Mouse (Mus musculus): Measurements from ENCODE around the gene C9. TPM values are rescaled to one million over a fixed set of nuclear protein-coding genes. Genes with fewer than 3 reads are reported as not detected.
A peak's percentile ranks its signal among the peaks of the same experiment; 100 is the strongest.

The C9 gene
- polyA plus RNA-seq, 1 experiment from 2014 or later = not detected

DNA sequence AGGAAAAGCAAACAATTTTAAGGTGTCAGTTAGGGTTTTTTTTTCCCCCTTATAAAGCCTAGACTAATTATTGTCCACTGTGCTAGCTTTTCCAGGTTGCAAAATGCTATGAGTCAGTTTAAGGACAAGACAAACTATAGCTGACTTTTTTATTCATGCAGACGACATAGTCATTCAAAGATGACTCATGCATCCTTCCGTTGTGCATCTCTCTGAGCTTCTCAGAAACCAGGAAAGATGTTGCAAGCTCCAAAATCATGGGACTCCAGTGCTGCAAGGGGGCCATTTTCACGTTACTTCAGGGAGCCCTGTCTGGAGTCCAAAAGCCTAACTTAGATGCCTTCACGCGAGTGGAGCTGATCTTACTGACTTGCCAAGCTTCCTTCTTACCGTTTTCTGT, 33.8 kb upstream of the C9 start:
- no peak overlapping the region for H3K9ac ChIP-seq (ENCODE audit: low read length)
- H3K36me3 ChIP-seq (ENCODE audit: control insufficient read depth, insufficient read depth, low read length) = no peaks in the 10 kb centered on the region
- ATAC-seq (ENCODE audit: insufficient number of reproducible peaks, low FRiP score, low TSS enrichment, low read depth) (no peak), DNase-seq (ENCODE audit: low spot score) (no peak)
- H3K4me2 ChIP-seq (ENCODE audit: low read depth, severe bottlenecking) = no peak overlapping the region
- H3K9me3 ChIP-seq (ENCODE audit: control insufficient read depth, low read length) = no peaks in the 10 kb centered on the region
- 84% methylated on average over 6 of the region's 6 CpGs for WGBS
- no peak overlapping the region for H3K4me3 ChIP-seq (ENCODE audit: low read depth, low read length)
- no peaks in the 10 kb centered on the region for H3K27me3 ChIP-seq (ENCODE audit: control insufficient read depth, insufficient read depth, low read length)
- no peaks in the 10 kb centered on the region for H3K4me1 ChIP-seq (ENCODE audit: control insufficient read depth, insufficient read depth, low read length)
- no peak overlapping the region for H3K27ac ChIP-seq (replicated peaks; ENCODE audit: low read depth, low read length)

DNA sequence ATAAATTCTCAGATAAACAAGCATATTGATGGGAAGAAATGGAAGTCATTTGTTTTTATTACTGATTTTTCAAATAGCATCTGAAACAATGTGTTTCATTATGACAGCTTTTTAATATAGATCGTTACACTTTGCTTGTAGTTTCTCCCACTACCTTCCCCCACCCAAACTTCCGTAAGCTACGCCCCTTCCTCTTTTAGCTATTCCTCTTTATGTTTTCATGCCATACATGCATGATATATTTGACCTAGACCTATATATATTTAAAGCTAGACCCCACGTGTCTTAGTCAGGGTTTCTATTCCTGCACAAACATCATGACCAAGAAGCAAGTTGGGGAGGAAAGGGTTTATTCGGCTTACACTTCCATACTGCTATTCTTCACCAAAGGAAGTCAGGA, 29.8 kb upstream of the C9 start:
- no peak overlapping the region for H3K4me3 ChIP-seq (ENCODE audit: low read depth, low read length)

GRCm38 (mm10) chr15:6431777-6432176, 13.3 kb upstream of the C9 start:
- Histone ChIP-seq H3K4me2 (ENCODE audit: low read depth, severe bottlenecking) (no peak overlapping the region), H3K9me3 (ENCODE audit: control insufficient read depth, low read length) (no peaks in the 10 kb centered on the region), H3K27ac (replicated peaks; ENCODE audit: low read depth, low read length) (no peak overlapping the region), H3K9ac (ENCODE audit: low read length) (no peak overlapping the region), H3K4me1 (ENCODE audit: control insufficient read depth, insufficient read depth, low read length) (no peaks in the 10 kb centered on the region), H3K27me3 (ENCODE audit: control insufficient read depth, insufficient read depth, low read length) (no peaks in the 10 kb centered on the region), H3K4me3 (ENCODE audit: low read depth, low read length) (no peak overlapping the region), H3K36me3 (ENCODE audit: control insufficient read depth, insufficient read depth, low read length) (no peaks in the 10 kb centered on the region)
- ATAC-seq (ENCODE audit: insufficient number of reproducible peaks, low FRiP score, low TSS enrichment, low read depth) (no peak), DNase-seq (ENCODE audit: low spot score) (no peak)
- 86% methylated on average over 7 of the region's 7 CpGs for whole genome bisulfite sequencing

More for the DNA sequence above, 29.8 kb upstream of the C9 start:
- Histone ChIP-seq H3K27me3 (ENCODE audit: control insufficient read depth, insufficient read depth, low read length) (no peaks in the 10 kb centered on the region), H3K9me3 (ENCODE audit: control insufficient read depth, low read length) (no peaks in the 10 kb centered on the region), H3K36me3 (ENCODE audit: control insufficient read depth, insufficient read depth, low read length) (0 out of 2 replicates have a peak, but pooled peaks cover 2% of the 10 kb centered on the region), H3K4me1 (ENCODE audit: control insufficient read depth, insufficient read depth, low read length) (no peaks in the 10 kb centered on the region), H3K9ac (ENCODE audit: low read length) (no peak overlapping the region), H3K4me2 (ENCODE audit: low read depth, severe bottlenecking) (no peak overlapping the region), H3K27ac (replicated peaks; ENCODE audit: low read depth, low read length) (no peak overlapping the region)
- 86% methylated on average over 5 of the region's 5 CpGs for WGBS
- DNase-seq (ENCODE audit: low spot score) (no peak), ATAC-seq (ENCODE audit: insufficient number of reproducible peaks, low FRiP score, low TSS enrichment, low read depth) (no peak)

DNA sequence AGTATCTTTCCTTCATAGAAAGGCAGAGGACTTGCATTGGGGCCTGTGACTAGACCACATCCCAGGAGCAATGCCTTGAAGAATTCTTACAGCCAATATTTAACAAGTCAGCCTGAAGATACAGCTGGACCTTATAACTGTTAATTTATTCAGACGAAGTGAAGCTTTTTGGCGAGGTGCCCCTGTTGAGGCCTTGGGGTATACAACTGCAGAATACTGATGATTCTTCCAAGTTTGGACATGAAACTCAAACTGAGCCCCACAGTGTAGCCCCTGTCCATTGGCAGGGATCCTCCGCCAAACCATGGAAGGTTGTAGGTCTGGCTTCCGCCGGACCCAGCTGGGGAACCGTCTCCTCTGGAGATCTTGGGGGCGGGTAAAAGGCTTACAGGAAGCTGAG, 12.7 kb upstream of the C9 start:
- H3K27ac ChIP-seq (replicated peaks; ENCODE audit: low read depth, low read length) = no peak overlapping the region
- no peak for DNase-seq (ENCODE audit: low spot score)
- no peaks in the 10 kb centered on the region for H3K27me3 ChIP-seq (ENCODE audit: control insufficient read depth, insufficient read depth, low read length)
- ATAC-seq (ENCODE audit: insufficient number of reproducible peaks, low FRiP score, low TSS enrichment, low read depth) = no peak
- H3K4me1 ChIP-seq (ENCODE audit: control insufficient read depth, insufficient read depth, low read length) = no peaks in the 10 kb centered on the region
- no peaks in the 10 kb centered on the region for H3K9me3 ChIP-seq (ENCODE audit: control insufficient read depth, low read length)
- WGBS = 91% methylated on average over 7 of the region's 7 CpGs
- no peaks in the 10 kb centered on the region for H3K36me3 ChIP-seq (ENCODE audit: control insufficient read depth, insufficient read depth, low read length)
- no peak overlapping the region for H3K4me2 ChIP-seq (ENCODE audit: low read depth, severe bottlenecking)
- no peak overlapping the region for H3K9ac ChIP-seq (ENCODE audit: low read length)
- no peak overlapping the region for H3K4me3 ChIP-seq (ENCODE audit: low read depth, low read length)

DNA sequence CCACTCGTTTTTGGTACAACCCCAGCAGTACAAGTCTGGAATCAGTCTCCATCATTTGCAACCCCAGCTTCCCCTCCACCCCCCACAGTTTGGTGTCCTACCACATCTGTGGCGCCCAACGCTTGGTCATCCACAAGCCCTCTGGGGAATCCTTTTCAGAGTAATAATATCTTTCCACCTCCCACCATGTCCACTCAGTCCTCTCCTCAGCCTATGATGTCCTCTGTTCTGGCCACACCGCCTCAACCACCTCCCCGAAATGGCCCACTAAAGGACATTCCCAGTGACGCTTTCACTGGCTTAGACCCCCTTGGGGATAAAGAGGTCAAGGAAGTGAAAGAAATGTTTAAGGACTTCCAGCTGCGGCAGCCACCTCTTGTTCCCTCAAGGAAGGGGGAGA, 9.8 kb upstream of the C9 start:
- no peaks in the 10 kb centered on the region for H3K9me3 ChIP-seq (ENCODE audit: control insufficient read depth, low read length)
- no peak overlapping the region for H3K9ac ChIP-seq (ENCODE audit: low read length)
- H3K27me3 ChIP-seq (ENCODE audit: control insufficient read depth, insufficient read depth, low read length) = no peaks in the 10 kb centered on the region
- no peak for ATAC-seq (ENCODE audit: insufficient number of reproducible peaks, low FRiP score, low TSS enrichment, low read depth)
- H3K36me3 ChIP-seq (ENCODE audit: control insufficient read depth, insufficient read depth, low read length) = no peaks in the 10 kb centered on the region
- no peak overlapping the region for H3K4me2 ChIP-seq (ENCODE audit: low read depth, severe bottlenecking)
- H3K27ac ChIP-seq (replicated peaks; ENCODE audit: low read depth, low read length) = no peak overlapping the region
- H3K4me1 ChIP-seq (ENCODE audit: control insufficient read depth, insufficient read depth, low read length) = no peaks in the 10 kb centered on the region
- DNase-seq (ENCODE audit: low spot score) = no peak
- WGBS = 86% methylated on average over 7 of the region's 7 CpGs
- no peak overlapping the region for H3K4me3 ChIP-seq (ENCODE audit: low read depth, low read length)

GRCm38 (mm10) chr15:6435773-6436172, 9.4 kb upstream of the C9 start:
- Histone ChIP-seq H3K9me3 (ENCODE audit: control insufficient read depth, low read length) (no peaks in the 10 kb centered on the region), H3K4me1 (ENCODE audit: control insufficient read depth, insufficient read depth, low read length) (no peaks in the 10 kb centered on the region), H3K4me2 (ENCODE audit: low read depth, severe bottlenecking) (no peak overlapping the region), H3K4me3 (ENCODE audit: low read depth, low read length) (no peak overlapping the region), H3K27me3 (ENCODE audit: control insufficient read depth, insufficient read depth, low read length) (no peaks in the 10 kb centered on the region), H3K36me3 (ENCODE audit: control insufficient read depth, insufficient read depth, low read length) (no peaks in the 10 kb centered on the region), H3K27ac (replicated peaks; ENCODE audit: low read depth, low read length) (no peak overlapping the region), H3K9ac (ENCODE audit: low read length) (no peak overlapping the region)
- WGBS = 65% methylated on average over 2 of the region's 2 CpGs
- DNase-seq (ENCODE audit: low spot score) (peak; percentile 49), ATAC-seq (ENCODE audit: insufficient number of reproducible peaks, low FRiP score, low TSS enrichment, low read depth) (no peak)

GRCm38 (mm10) chr15:6438685-6439084, 6.4 kb upstream of the C9 start:
- no peaks in the 10 kb centered on the region for H3K27me3 ChIP-seq (ENCODE audit: control insufficient read depth, insufficient read depth, low read length)

DNA sequence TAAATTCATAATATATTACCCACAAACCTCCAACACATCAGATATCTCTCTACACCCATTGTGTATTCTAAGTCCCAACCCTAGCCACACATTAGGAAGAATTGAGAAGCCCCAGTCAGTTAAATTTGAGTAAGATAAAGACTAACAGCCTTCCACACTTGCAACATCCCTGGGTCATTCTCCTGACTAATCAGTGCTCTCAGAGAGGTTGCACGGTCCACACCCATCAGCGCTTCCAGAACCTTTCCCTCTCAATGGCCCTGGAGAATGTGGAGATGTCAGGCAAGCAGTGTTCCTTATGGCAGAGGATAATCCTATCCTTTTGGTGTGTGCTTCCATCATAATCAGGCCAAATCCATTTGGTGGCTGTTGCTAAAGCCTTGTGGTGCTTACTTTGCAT, 675 bp upstream of the C9 start:
- Histone ChIP-seq H3K4me1 (ENCODE audit: control insufficient read depth, insufficient read depth, low read length) (no peaks in the 10 kb centered on the region), H3K36me3 (ENCODE audit: control insufficient read depth, insufficient read depth, low read length) (no peaks in the 10 kb centered on the region), H3K4me2 (ENCODE audit: low read depth, severe bottlenecking) (no peak overlapping the region), H3K9ac (ENCODE audit: low read length) (no peak overlapping the region), H3K4me3 (ENCODE audit: low read depth, low read length) (no peak overlapping the region), H3K27ac (replicated peaks; ENCODE audit: low read depth, low read length) (no peak overlapping the region), H3K27me3 (ENCODE audit: control insufficient read depth, insufficient read depth, low read length) (no peaks in the 10 kb centered on the region), H3K9me3 (ENCODE audit: control insufficient read depth, low read length) (no peaks in the 10 kb centered on the region)
- ATAC-seq (ENCODE audit: insufficient number of reproducible peaks, low FRiP score, low TSS enrichment, low read depth) (no peak), DNase-seq (ENCODE audit: low spot score) (no peak)
- WGBS = 92% methylated on average over 2 of the region's 2 CpGs

More at GRCm38 (mm10) chr15:6438685-6439084, 6.4 kb upstream of the C9 start:
- Histone ChIP-seq H3K9ac (ENCODE audit: low read length) (no peak overlapping the region), H3K4me1 (ENCODE audit: control insufficient read depth, insufficient read depth, low read length) (no peaks in the 10 kb centered on the region), H3K36me3 (ENCODE audit: control insufficient read depth, insufficient read depth, low read length) (no peaks in the 10 kb centered on the region), H3K9me3 (ENCODE audit: control insufficient read depth, low read length) (no peaks in the 10 kb centered on the region), H3K4me2 (ENCODE audit: low read depth, severe bottlenecking) (no peak overlapping the region), H3K27ac (replicated peaks; ENCODE audit: low read depth, low read length) (no peak overlapping the region), H3K4me3 (ENCODE audit: low read depth, low read length) (no peak overlapping the region)
- WGBS = 89% methylated on average over 3 of the region's 3 CpGs
- DNase-seq (ENCODE audit: low spot score) (no peak), ATAC-seq (ENCODE audit: insufficient number of reproducible peaks, low FRiP score, low TSS enrichment, low read depth) (no peak)

DNA sequence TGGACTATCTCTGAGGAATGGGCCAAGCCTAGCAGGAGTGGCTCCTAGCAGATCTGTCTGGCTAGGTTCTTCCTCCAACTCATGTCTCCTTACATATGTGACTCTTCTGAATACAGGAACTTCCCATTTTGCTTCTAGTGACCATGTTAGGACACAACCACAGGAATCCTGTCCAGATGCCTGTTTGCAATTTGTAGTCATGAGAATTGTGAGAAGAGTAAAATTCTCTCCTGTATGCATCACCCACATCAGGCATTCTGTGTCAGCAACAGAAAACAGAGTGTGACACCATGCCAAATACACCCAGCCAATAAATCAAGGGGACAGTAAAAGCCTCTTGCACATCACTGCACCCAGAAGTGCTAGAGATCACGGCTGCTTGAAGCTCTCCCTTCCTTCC, 1.1 kb downstream of the C9 start:
- H3K4me2 ChIP-seq (ENCODE audit: low read depth, severe bottlenecking) = no peak overlapping the region
- ATAC-seq (ENCODE audit: insufficient number of reproducible peaks, low FRiP score, low TSS enrichment, low read depth) (no peak), DNase-seq (ENCODE audit: low spot score) (no peak)
- H3K27ac ChIP-seq (replicated peaks; ENCODE audit: low read depth, low read length) = no peak overlapping the region
- H3K27me3 ChIP-seq (ENCODE audit: control insufficient read depth, insufficient read depth, low read length) = no peaks in the 10 kb centered on the region
- H3K36me3 ChIP-seq (ENCODE audit: control insufficient read depth, insufficient read depth, low read length) = no peaks in the 10 kb centered on the region
- 60% methylated on average over 1 of the region's 1 CpGs for WGBS
- H3K4me3 ChIP-seq (ENCODE audit: low read depth, low read length) = no peak overlapping the region
- no peaks in the 10 kb centered on the region for H3K9me3 ChIP-seq (ENCODE audit: control insufficient read depth, low read length)
- no peak overlapping the region for H3K9ac ChIP-seq (ENCODE audit: low read length)
- H3K4me1 ChIP-seq (ENCODE audit: control insufficient read depth, insufficient read depth, low read length) = no peaks in the 10 kb centered on the region

Measured in limb, embryonic 11.5 days (tissue).